ENCODE assay signal across 13 mouse cellular contexts in genomic region chr1:191992040-191992780, GRCm38 (mm10). TPM values are rescaled to one million over a fixed set of nuclear protein-coding genes. Genes with fewer than 3 reads are reported as not detected.
DNase-seq lines count a peak whose midpoint lies in the region; ATAC-seq and TF ChIP-seq lines count a peak whose summit lies in the region.
"Had no signal": no experiment of that assay in that cellular context is flagged by ENCODE, and none has a peak within 500 bp of the region (broad histone marks: within the 10 kb centered on the region; RNA-seq: fewer than 3 reads in every experiment).

No protein-coding gene starts in this region.

- intact Hi-C loops in left cerebral cortex, adult 2 months (cut with DNase I), result no loop called here

- 49% methylated on average over 7 of the region's 7 CpGs for WGBS in heart, embryonic 13.5 days
- 49% methylated on average over 7 of the region's 7 CpGs for WGBS in intestine, embryonic 16.5 days

- no peak for TF ChIP-seq CTCF in left cerebral cortex, adult 2 months (IDR thresholded peaks at IDR 0.05)

- peaks cover 32% of the 10 kb centered on the region for H3K4me1 ChIP-seq in heart, embryonic 13.5 days
- peaks cover 6% of the 10 kb centered on the region; the same call in 1 of the 2 replicates for H3K4me1 ChIP-seq in intestine, embryonic 16.5 days (ENCODE audit: control insufficient read depth, insufficient read depth, low read length)
- H3K4me1 ChIP-seq: midbrain, embryonic 12.5 days had no signal

- no peak for DNase-seq in heart, postnatal 4 days
- no peak for DNase-seq in left cerebral cortex, adult 2 months (ENCODE audit: extremely low spot score in 1 of 2, low spot score in 2 of 2)
- no peak for DNase-seq in left cerebral cortex, adult 18-20 months (ENCODE audit: low spot score in 2 of 2)
- peak; percentile 64 for DNase-seq in lung, postnatal 10 days
- DNase-seq in urinary bladder, adult 18-20 months (ENCODE audit: low spot score in 2 of 2), result no peak
- DNase-seq in urinary bladder, adult 2 months (ENCODE audit: low spot score), result no peak
- DNase-seq: liver; thymus, postnatal 36 days had no signal

- no peaks in the 10 kb centered on the region for H3K9me3 ChIP-seq in heart, embryonic 13.5 days
- H3K9me3 ChIP-seq in intestine, embryonic 16.5 days (ENCODE audit: control insufficient read depth, low read length), result no peaks in the 10 kb centered on the region
- H3K9me3 ChIP-seq: forebrain, embryonic 10.5 days; midbrain, embryonic 12.5 days had no signal

- 0 out of 2 replicates have a peak overlapping the region, but pooled peaks have one; percentile 11 for H3K9ac ChIP-seq in heart, embryonic 13.5 days
- H3K9ac ChIP-seq in intestine, embryonic 16.5 days (ENCODE audit: low read depth, low read length), result 0 out of 2 replicates have a peak overlapping the region, but pooled peaks have one; percentile 2
- H3K9ac ChIP-seq: midbrain, embryonic 12.5 days had no signal

- ATAC-seq in heart, embryonic 13.5 days (ENCODE audit: extremely low read depth, insufficient number of reproducible peaks, low FRiP score, low TSS enrichment), result no peak
- ATAC-seq in intestine, embryonic 16.5 days, result no peak

- peak overlapping the region; percentile 26 for H3K27ac ChIP-seq in heart, embryonic 13.5 days (replicated peaks)
- H3K27ac ChIP-seq in left cerebral cortex, adult 2 months, result peak overlapping the region; percentile 59; the same call in 1 of the 2 replicates
- H3K27ac ChIP-seq in intestine, embryonic 16.5 days (ENCODE audit: low read length), result no peak overlapping the region
- H3K27ac ChIP-seq: forebrain, embryonic 10.5 days; midbrain, embryonic 12.5 days had no signal

- no peaks in the 10 kb centered on the region for H3K27me3 ChIP-seq in heart, embryonic 13.5 days (replicated peaks)
- no peaks in the 10 kb centered on the region for H3K27me3 ChIP-seq in intestine, embryonic 16.5 days (replicated peaks; ENCODE audit: control insufficient read depth, insufficient read depth, low read length)
- H3K27me3 ChIP-seq: midbrain, embryonic 12.5 days had no signal

- H3K36me3 ChIP-seq in heart, embryonic 13.5 days, result peaks cover 16% of the 10 kb centered on the region
- no peaks in the 10 kb centered on the region for H3K36me3 ChIP-seq in intestine, embryonic 16.5 days (ENCODE audit: control insufficient read depth, insufficient read depth, low read length)
- H3K36me3 ChIP-seq: forebrain, embryonic 10.5 days; midbrain, embryonic 12.5 days had no signal

- H3K4me2 ChIP-seq in heart, embryonic 13.5 days, result no peak overlapping the region
- H3K4me2 ChIP-seq in intestine, embryonic 16.5 days (ENCODE audit: low read depth, low read length), result no peak overlapping the region
- H3K4me2 ChIP-seq: midbrain, embryonic 12.5 days had no signal

- no peak overlapping the region for H3K4me3 ChIP-seq in heart, embryonic 13.5 days
- H3K4me3 ChIP-seq in left cerebral cortex, adult 2 months, result no peak overlapping the region
- no peak overlapping the region for H3K4me3 ChIP-seq in intestine, embryonic 16.5 days (ENCODE audit: low read length)
- H3K4me3 ChIP-seq: forebrain, embryonic 10.5 days; midbrain, embryonic 12.5 days had no signal

RNA-seq across cellular contexts. Expression of gene Rd3, which starts 15.0 kb away (rescaled TPM):
- polyA plus RNA-seq in heart, embryonic 13.5 days (2015; fragmentation: Nextera tagmentation; extraction: Ambion mirVana), result 3.0 and 4.1 TPM in 2 replicates
- 1 to 10 TPM; 2.7 to 2.8 TPM for total RNA-seq in heart, postnatal 4 days (2021)
- under 1 TPM; 0.18 to 0.21 TPM for total RNA-seq in left cerebral cortex, adult 2 months (2021)
- total RNA-seq in left cerebral cortex, adult 18-20 months (2021), result under 1 TPM; 0.14 to 0.37 TPM
- polyA plus RNA-seq in intestine, embryonic 16.5 days (2015; fragmentation: Nextera tagmentation; extraction: Ambion mirVana), result 0.31 and 0.42 TPM in 2 replicates
- polyA plus RNA-seq in urinary bladder, adult 2 months (2012; rRNA removed), result 0.06 and 0.10 TPM in 2 replicates
- total RNA-seq: granulocyte monocyte progenitor cell, adult 5-6 weeks had no signal
